Mouse (Mus musculus): ENCODE measurements around the gene Efemp2. TPM values are rescaled to one million over a fixed set of nuclear protein-coding genes. Genes with fewer than 3 reads are reported as not detected.
"Not testable (repeated sequence)": the region's sequence is repeated elsewhere in the genome, so short reads cannot be mapped to it uniquely, and the experiment has no call there.

Gene Efemp2
- polyA plus RNA-seq, 1 experiment from 2014 or later = 68.9 TPM

GRCm38 (mm10) chr19:5490898-5491708 is 17.3 kb downstream of the Efemp2 start:
- Histone ChIP-seq H3K36me3 (peaks cover 42% of the 10 kb centered on the region), H3K4me1 (peaks cover 31% of the 10 kb centered on the region), H3K27ac (replicated peaks) (peak overlapping the region; percentile 99), H3K9ac (replicated peaks) (peak overlapping the region; percentile 98), H3K9me3 (no peaks in the 10 kb centered on the region), H3K27me3 (no peaks in the 10 kb centered on the region), H3K4me3 (peak overlapping the region; percentile 90), H3K4me2 (replicated peaks) (peak overlapping the region; percentile 70)
- under 1% methylated on average over 54 of the region's 59 CpGs for WGBS
- peak; percentile 24 for ATAC-seq (ENCODE audit: low FRiP score, low read depth)

GRCm38 (mm10) chr19:5492641-5493040 is 18.9 kb downstream of the Efemp2 start:
- H3K4me1 ChIP-seq = peaks cover 22% of the 10 kb centered on the region
- 0 out of 2 replicates have a peak overlapping the region, but pooled peaks have one; percentile 3 for H3K4me3 ChIP-seq
- no peak overlapping the region for H3K9ac ChIP-seq (replicated peaks)
- 85% methylated on average over 4 of the region's 4 CpGs for WGBS
- H3K27ac ChIP-seq (replicated peaks) = no peak overlapping the region
- no peaks in the 10 kb centered on the region for H3K9me3 ChIP-seq
- no peaks in the 10 kb centered on the region for H3K27me3 ChIP-seq
- peaks cover 53% of the 10 kb centered on the region for H3K36me3 ChIP-seq
- ATAC-seq (ENCODE audit: low FRiP score, low read depth) = no peak
- H3K4me2 ChIP-seq (replicated peaks) = peak overlapping the region; percentile 70

GRCm38 (mm10) chr19:5493301-5493721 is 19.6 kb downstream of the Efemp2 start:
- H3K27ac ChIP-seq (replicated peaks); H3K27me3 ChIP-seq; H3K4me2 ChIP-seq (replicated peaks); H3K9ac ChIP-seq (replicated peaks); ATAC-seq (ENCODE audit: low FRiP score, low read depth); H3K4me3 ChIP-seq; H3K9me3 ChIP-seq: not testable (repeated sequence)
- Histone ChIP-seq H3K36me3 (peaks cover 58% of the 10 kb centered on the region), H3K4me1 (peaks cover 21% of the 10 kb centered on the region)
- WGBS = 67% methylated on average over 9 of the region's 9 CpGs

GRCm38 (mm10) chr19:5494314-5494713 is 20.6 kb downstream of the Efemp2 start:
- H3K4me2 ChIP-seq (replicated peaks) = no peak overlapping the region
- peaks cover 58% of the 10 kb centered on the region for H3K36me3 ChIP-seq
- 84% methylated on average over 3 of the region's 3 CpGs for WGBS
- peaks cover 18% of the 10 kb centered on the region for H3K4me1 ChIP-seq
- no peak overlapping the region for H3K27ac ChIP-seq (replicated peaks)
- no peak for ATAC-seq (ENCODE audit: low FRiP score, low read depth)
- no peak overlapping the region for H3K9ac ChIP-seq (replicated peaks)
- no peaks in the 10 kb centered on the region for H3K27me3 ChIP-seq
- H3K9me3 ChIP-seq = no peaks in the 10 kb centered on the region
- H3K4me3 ChIP-seq = no peak overlapping the region

- H3K27ac ChIP-seq (replicated peaks) = no peak overlapping the region
- no peaks in the 10 kb centered on the region for H3K9me3 ChIP-seq
- no peaks in the 10 kb centered on the region for H3K27me3 ChIP-seq
- H3K4me3 ChIP-seq = no peak overlapping the region
- 81% methylated on average over 12 of the region's 12 CpGs for WGBS
- peaks cover 18% of the 10 kb centered on the region for H3K4me1 ChIP-seq
- no peak overlapping the region for H3K4me2 ChIP-seq (replicated peaks)
- H3K36me3 ChIP-seq = peaks cover 58% of the 10 kb centered on the region
- no peak for ATAC-seq (ENCODE audit: low FRiP score, low read depth)
- no peak overlapping the region for H3K9ac ChIP-seq (replicated peaks)
These were observed 21.7 kb downstream of the Efemp2 start for GRCm38 (mm10) chr19:5495353-5496051.

- WGBS = 87% methylated on average over 16 of the region's 16 CpGs
- no peak overlapping the region for H3K9ac ChIP-seq (replicated peaks)
- no peaks in the 10 kb centered on the region for H3K9me3 ChIP-seq
- no peak overlapping the region for H3K4me2 ChIP-seq (replicated peaks)
- H3K27me3 ChIP-seq = no peaks in the 10 kb centered on the region
- H3K4me3 ChIP-seq = no peak overlapping the region
- H3K27ac ChIP-seq (replicated peaks) = 0 out of 2 replicates have a peak overlapping the region, but pooled peaks have one; percentile 17
- H3K4me1 ChIP-seq = peaks cover 18% of the 10 kb centered on the region
- peaks cover 58% of the 10 kb centered on the region for H3K36me3 ChIP-seq
- no peak for ATAC-seq (ENCODE audit: low FRiP score, low read depth)
These were observed 22.3 kb downstream of the Efemp2 start for GRCm38 (mm10) chr19:5496052-5496370.

- no peak for ATAC-seq (ENCODE audit: low FRiP score, low read depth)
- Histone ChIP-seq H3K36me3 (peaks cover 30% of the 10 kb centered on the region), H3K4me3 (no peak overlapping the region), H3K27me3 (no peaks in the 10 kb centered on the region; the same call in 1 of the 2 replicates), H3K9me3 (no peaks in the 10 kb centered on the region), H3K27ac (replicated peaks) (no peak overlapping the region), H3K4me2 (replicated peaks) (no peak overlapping the region), H3K4me1 (no peaks in the 10 kb centered on the region), H3K9ac (replicated peaks) (no peak overlapping the region)
- 91% methylated on average over 2 of the region's 2 CpGs for WGBS
These were observed 26.6 kb downstream of the Efemp2 start for GRCm38 (mm10) chr19:5500330-5500875.

- no peak for ATAC-seq (ENCODE audit: low FRiP score, low read depth)
- no peak within 1 kb of the TSS for H3K4me3 ChIP-seq
- H3K27me3 ChIP-seq = no peaks in the 10 kb centered on the region; the same call in 1 of the 2 replicates
- no peak within 1 kb of the TSS for H3K4me2 ChIP-seq (replicated peaks)
- no peaks in the 10 kb centered on the region for H3K4me1 ChIP-seq
- H3K9me3 ChIP-seq = 0 out of 2 replicates have a peak, but pooled peaks cover 4% of the 10 kb centered on the region
- H3K27ac ChIP-seq (replicated peaks) = no peak within 1 kb of the TSS
- H3K36me3 ChIP-seq = peaks cover 3% of the 10 kb centered on the region; the same call in 1 of the 2 replicates
- 58% methylated on average over 17 of the region's 17 CpGs for WGBS
- no peak within 1 kb of the TSS for H3K9ac ChIP-seq (replicated peaks)
These were observed 29.9 kb downstream of the Efemp2 start, which contains the start of gene 1700020D05Rik for GRCm38 (mm10) chr19:5503687-5504086. Gene 1700020D05Rik, minus strand, starts transcription at chr19:5503787.

GRCm38 (mm10) chr19:5510031-5511026 is 36.6 kb downstream of the Efemp2 start, which contains the start of gene Snx32:
Gene Snx32, minus strand, starts transcription at chr19:5510538.
- Histone ChIP-seq H3K36me3 (no peaks in the 10 kb centered on the region), H3K27ac (replicated peaks) (peak within 1 kb of the TSS; percentile 66), H3K4me3 (peak within 1 kb of the TSS; percentile 50), H3K4me2 (replicated peaks) (peak within 1 kb of the TSS; percentile 76), H3K4me1 (peaks cover 21% of the 10 kb centered on the region), H3K9me3 (peaks cover 7% of the 10 kb centered on the region; the same call in 1 of the 2 replicates), H3K9ac (replicated peaks) (peak within 1 kb of the TSS; percentile 54), H3K27me3 (no peaks in the 10 kb centered on the region)
- WGBS = 4% methylated on average over 47 of the region's 47 CpGs
- ATAC-seq (ENCODE audit: low FRiP score, low read depth) = peak; percentile 100

- H3K4me1 ChIP-seq = peaks cover 21% of the 10 kb centered on the region
- peaks cover 7% of the 10 kb centered on the region; the same call in 1 of the 2 replicates for H3K9me3 ChIP-seq
- no peaks in the 10 kb centered on the region for H3K27me3 ChIP-seq
- peak overlapping the region; percentile 50 for H3K4me3 ChIP-seq
- peak overlapping the region; percentile 54; the same call in 1 of the 2 replicates for H3K9ac ChIP-seq (replicated peaks)
- ATAC-seq (ENCODE audit: low FRiP score, low read depth) = no peak
- H3K27ac ChIP-seq (replicated peaks) = 0 out of 2 replicates have a peak overlapping the region, but pooled peaks have one; percentile 15
- WGBS = 54% methylated on average over 15 of the region's 15 CpGs
- H3K36me3 ChIP-seq = no peaks in the 10 kb centered on the region
- H3K4me2 ChIP-seq (replicated peaks) = peak overlapping the region; percentile 76
These were observed 37.4 kb downstream of the Efemp2 start for GRCm38 (mm10) chr19:5511074-5511632.

All from midbrain, embryonic 12.5 days (tissue).